Mouse (Mus musculus): Measurements from ENCODE around the gene Npas3. TPM values are rescaled to one million over a fixed set of nuclear protein-coding genes. Genes with fewer than 3 reads are reported as not detected.

The Npas3 gene
- polyA plus RNA-seq, 1 experiment from 2014 or later, result 0.61 TPM

DNA sequence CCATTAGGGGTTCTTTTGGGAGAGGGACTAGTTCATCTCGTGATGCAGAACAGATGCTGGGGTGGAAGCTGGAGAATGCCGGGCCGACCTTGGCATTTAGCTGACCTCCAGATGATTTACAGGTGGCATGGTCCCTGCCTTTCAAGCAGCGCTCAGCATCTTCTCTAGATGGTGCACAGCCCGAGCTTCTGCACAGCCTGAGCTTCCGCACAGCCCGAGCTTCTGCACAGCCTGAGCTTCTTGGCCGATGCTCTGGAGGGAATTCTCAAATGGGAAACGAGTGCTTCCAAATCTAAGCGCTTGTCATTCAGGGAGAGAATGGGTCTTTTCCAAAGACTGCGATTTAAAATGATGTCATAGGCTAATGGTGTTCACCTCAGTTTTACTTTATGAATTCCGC is 72.5 kb downstream of the Npas3 start:
- Histone ChIP-seq H3K4me3 (ENCODE audit: low read depth, low read length) (no peak overlapping the region), H3K9me3 (ENCODE audit: control insufficient read depth, low read length) (no peaks in the 10 kb centered on the region), H3K4me1 (replicated peaks; ENCODE audit: control insufficient read depth, insufficient read depth) (no peaks in the 10 kb centered on the region), H3K36me3 (ENCODE audit: control insufficient read depth, insufficient read depth, low read length) (no peaks in the 10 kb centered on the region), H3K27me3 (ENCODE audit: control insufficient read depth, insufficient read depth, low read length) (no peaks in the 10 kb centered on the region), H3K9ac (ENCODE audit: low read length) (no peak overlapping the region), H3K4me2 (replicated peaks; ENCODE audit: low read depth) (no peak overlapping the region), H3K27ac (replicated peaks) (no peak overlapping the region)
- TF ChIP-seq EP300 (optimal IDR thresholded peaks at IDR 0.05), result no peak
- no peak for TF ChIP-seq CTCF (IDR thresholded peaks at IDR 0.05; ENCODE audit: low read depth)
- ATAC-seq (ENCODE audit: low FRiP score, low TSS enrichment) (no peak), DNase-seq (ENCODE audit: low spot score) (no peak)
- WGBS, result 73% methylated on average over 12 of the region's 12 CpGs

DNA sequence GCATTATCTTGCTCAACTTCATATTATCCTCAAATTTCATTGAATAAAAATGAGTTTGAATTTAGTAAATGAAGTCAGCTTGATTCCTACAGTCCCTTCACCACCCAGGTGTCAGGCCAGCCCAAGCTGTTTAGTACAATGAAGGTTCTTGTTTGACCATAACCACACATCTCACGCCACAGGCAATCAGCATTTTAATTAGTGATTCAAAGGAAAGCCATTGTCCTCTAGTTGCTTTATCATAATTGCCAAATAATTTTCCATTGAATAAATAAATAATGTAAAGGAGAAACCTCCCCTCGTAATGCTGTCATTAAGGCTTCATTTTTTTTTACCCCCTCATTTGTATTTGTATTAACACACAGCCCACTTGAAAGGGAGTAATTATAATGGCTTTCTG is 73.5 kb downstream of the Npas3 start:
- no peaks in the 10 kb centered on the region for H3K4me1 ChIP-seq (replicated peaks; ENCODE audit: control insufficient read depth, insufficient read depth)
- no peak overlapping the region for H3K9ac ChIP-seq (ENCODE audit: low read length)
- ATAC-seq (ENCODE audit: low FRiP score, low TSS enrichment), result no peak
- DNase-seq (ENCODE audit: low spot score), result no peak
- no peaks in the 10 kb centered on the region for H3K36me3 ChIP-seq (ENCODE audit: control insufficient read depth, insufficient read depth, low read length)
- H3K9me3 ChIP-seq (ENCODE audit: control insufficient read depth, low read length), result no peaks in the 10 kb centered on the region
- no peak for TF ChIP-seq EP300 (optimal IDR thresholded peaks at IDR 0.05)
- no peak for TF ChIP-seq CTCF (IDR thresholded peaks at IDR 0.05; ENCODE audit: low read depth)
- no peak overlapping the region for H3K27ac ChIP-seq (replicated peaks)
- no peak overlapping the region for H3K4me3 ChIP-seq (ENCODE audit: low read depth, low read length)
- no peak overlapping the region for H3K4me2 ChIP-seq (replicated peaks; ENCODE audit: low read depth)
- H3K27me3 ChIP-seq (ENCODE audit: control insufficient read depth, insufficient read depth, low read length), result no peaks in the 10 kb centered on the region
- 77% methylated on average over 2 of the region's 2 CpGs for WGBS

DNA sequence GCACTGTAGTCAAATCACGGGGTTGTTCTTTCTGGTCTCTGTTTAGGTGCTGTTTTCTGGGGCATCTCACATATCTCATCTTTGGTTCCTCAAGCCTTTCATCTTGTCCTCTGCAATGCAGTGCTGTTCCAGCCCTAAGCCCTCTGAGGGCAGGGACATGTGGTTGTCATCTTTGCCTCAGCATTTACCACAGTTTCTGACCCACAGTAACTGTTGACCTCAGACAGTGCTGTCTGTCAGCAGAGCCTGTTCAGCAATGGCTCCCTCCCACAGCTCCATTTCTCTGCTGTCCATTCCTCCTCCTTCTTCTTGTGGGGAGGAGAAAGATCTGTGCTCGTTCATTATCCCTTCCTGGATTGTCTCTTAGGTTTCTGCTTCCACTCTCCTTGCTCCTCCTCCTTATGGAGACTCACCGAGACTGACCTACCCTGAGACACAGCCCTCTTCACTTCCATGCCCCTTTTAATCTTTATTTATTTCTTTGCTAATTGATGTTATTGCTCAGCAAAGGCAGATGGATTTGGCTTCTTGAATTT is 79.2 kb downstream of the Npas3 start:
- no peak for ATAC-seq (ENCODE audit: low FRiP score, low TSS enrichment)
- 30% methylated on average over 3 of the region's 3 CpGs for WGBS

DNA sequence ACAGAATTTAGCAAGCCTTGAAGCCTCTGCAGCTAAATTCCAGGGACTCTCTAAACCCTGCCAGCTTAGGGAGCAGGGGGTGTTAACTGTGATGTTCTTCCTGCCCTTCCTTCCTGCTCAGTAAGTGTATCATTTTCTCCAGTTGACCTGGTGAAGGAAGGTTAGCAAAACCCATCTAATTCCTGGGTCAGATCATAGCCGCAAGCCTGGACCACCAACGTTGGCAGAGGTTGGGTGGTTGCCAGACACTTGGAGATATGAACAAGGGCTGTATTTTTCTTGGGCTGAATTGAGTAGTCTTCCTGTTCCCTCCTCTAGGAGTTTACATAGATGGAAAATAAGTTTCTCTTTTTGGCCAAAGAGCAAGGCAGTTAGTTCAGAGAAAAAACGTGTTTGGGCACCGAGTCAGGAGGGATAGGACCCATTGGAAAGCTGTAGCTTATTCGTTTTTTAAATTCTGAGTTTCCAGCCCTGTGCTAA is 79.8 kb downstream of the Npas3 start:
- 0 out of 2 replicates have a peak overlapping the region, but pooled peaks have one; percentile 6 for H3K4me3 ChIP-seq (ENCODE audit: low read depth, low read length)
- no peak overlapping the region for H3K9ac ChIP-seq (ENCODE audit: low read length)
- no peaks in the 10 kb centered on the region for H3K4me1 ChIP-seq (replicated peaks; ENCODE audit: control insufficient read depth, insufficient read depth)
- TF ChIP-seq EP300 (optimal IDR thresholded peaks at IDR 0.05), result no peak
- no peak for TF ChIP-seq CTCF (IDR thresholded peaks at IDR 0.05; ENCODE audit: low read depth)
- H3K9me3 ChIP-seq (ENCODE audit: control insufficient read depth, low read length), result no peaks in the 10 kb centered on the region
- peak; percentile 17 for DNase-seq (ENCODE audit: low spot score)
- no peak for ATAC-seq (ENCODE audit: low FRiP score, low TSS enrichment)
- no peaks in the 10 kb centered on the region for H3K36me3 ChIP-seq (ENCODE audit: control insufficient read depth, insufficient read depth, low read length)
- WGBS, result 18% methylated on average over 5 of the region's 5 CpGs
- no peaks in the 10 kb centered on the region for H3K27me3 ChIP-seq (ENCODE audit: control insufficient read depth, insufficient read depth, low read length)
- H3K27ac ChIP-seq (replicated peaks), result no peak overlapping the region
- peak overlapping the region; percentile 6; the same call in 1 of the 2 replicates for H3K4me2 ChIP-seq (replicated peaks; ENCODE audit: low read depth)

More for the DNA sequence above, 79.2 kb downstream of the Npas3 start:
- Histone ChIP-seq H3K27ac (replicated peaks) (no peak overlapping the region), H3K36me3 (ENCODE audit: control insufficient read depth, insufficient read depth, low read length) (no peaks in the 10 kb centered on the region), H3K9me3 (ENCODE audit: control insufficient read depth, low read length) (no peaks in the 10 kb centered on the region), H3K4me1 (replicated peaks; ENCODE audit: control insufficient read depth, insufficient read depth) (no peaks in the 10 kb centered on the region), H3K9ac (ENCODE audit: low read length) (no peak overlapping the region), H3K4me3 (ENCODE audit: low read depth, low read length) (no peak overlapping the region), H3K27me3 (ENCODE audit: control insufficient read depth, insufficient read depth, low read length) (no peaks in the 10 kb centered on the region), H3K4me2 (replicated peaks; ENCODE audit: low read depth) (no peak overlapping the region)
- TF ChIP-seq CTCF (IDR thresholded peaks at IDR 0.05; ENCODE audit: low read depth), result no peak
- TF ChIP-seq EP300 (optimal IDR thresholded peaks at IDR 0.05), result no peak
- no peak for DNase-seq (ENCODE audit: low spot score)

DNA sequence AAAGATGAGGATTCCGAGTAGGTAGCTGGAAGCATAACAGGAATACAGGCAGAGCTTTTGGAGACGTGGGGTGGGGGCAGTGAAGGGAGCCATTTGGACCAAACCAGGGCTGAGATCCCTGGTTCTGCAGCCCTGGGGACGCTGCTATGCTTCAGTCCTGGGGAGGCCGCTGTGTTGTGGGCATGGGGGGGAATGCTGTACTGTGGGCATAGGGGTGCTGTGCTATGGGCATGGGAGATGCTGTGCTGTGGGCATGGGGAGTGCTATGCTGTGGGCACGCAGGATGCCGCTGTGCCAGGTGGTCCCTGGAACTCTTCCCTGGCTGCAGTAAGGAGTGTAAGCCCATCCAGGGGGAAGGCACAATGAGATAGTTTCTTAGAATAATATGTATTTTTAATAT is 81.7 kb downstream of the Npas3 start:
- H3K9ac ChIP-seq (ENCODE audit: low read length), result no peak overlapping the region

DNA sequence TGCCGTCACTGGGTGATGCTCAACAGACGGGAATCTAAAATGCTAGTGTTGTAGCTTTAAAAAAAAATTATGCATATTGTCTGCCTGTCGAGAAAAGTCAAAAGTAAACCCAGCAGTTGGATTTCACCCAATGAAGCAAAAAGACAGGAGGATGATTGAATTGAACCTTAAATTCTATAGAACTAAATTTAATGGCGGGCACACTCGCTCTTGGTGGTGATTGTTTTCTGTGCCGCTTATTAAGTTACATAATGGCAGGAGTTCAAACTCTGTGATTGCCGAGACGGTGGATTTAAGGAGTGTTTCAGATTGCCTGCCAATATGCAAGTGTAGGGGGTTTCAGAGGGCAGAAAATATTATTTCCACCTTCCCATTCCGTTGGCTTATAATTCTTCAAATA is 82.9 kb downstream of the Npas3 start:
- 48% methylated on average over 9 of the region's 9 CpGs for WGBS
- no peak for ATAC-seq (ENCODE audit: low FRiP score, low TSS enrichment)

More for the DNA sequence above, 81.7 kb downstream of the Npas3 start:
- 86% methylated on average over 6 of the region's 6 CpGs for WGBS
- Histone ChIP-seq H3K4me3 (ENCODE audit: low read depth, low read length) (no peak overlapping the region), H3K4me1 (replicated peaks; ENCODE audit: control insufficient read depth, insufficient read depth) (no peaks in the 10 kb centered on the region), H3K9me3 (ENCODE audit: control insufficient read depth, low read length) (no peaks in the 10 kb centered on the region), H3K27me3 (ENCODE audit: control insufficient read depth, insufficient read depth, low read length) (no peaks in the 10 kb centered on the region), H3K36me3 (ENCODE audit: control insufficient read depth, insufficient read depth, low read length) (no peaks in the 10 kb centered on the region), H3K27ac (replicated peaks) (no peak overlapping the region), H3K4me2 (replicated peaks; ENCODE audit: low read depth) (no peak overlapping the region)
- no peak for ATAC-seq (ENCODE audit: low FRiP score, low TSS enrichment)
- no peak for TF ChIP-seq CTCF (IDR thresholded peaks at IDR 0.05; ENCODE audit: low read depth)
- no peak for TF ChIP-seq EP300 (optimal IDR thresholded peaks at IDR 0.05)
- no peak for DNase-seq (ENCODE audit: low spot score)

More for the DNA sequence above, 82.9 kb downstream of the Npas3 start:
- Histone ChIP-seq H3K27ac (replicated peaks) (no peak overlapping the region), H3K4me2 (replicated peaks; ENCODE audit: low read depth) (no peak overlapping the region), H3K36me3 (ENCODE audit: control insufficient read depth, insufficient read depth, low read length) (no peaks in the 10 kb centered on the region), H3K4me1 (replicated peaks; ENCODE audit: control insufficient read depth, insufficient read depth) (no peaks in the 10 kb centered on the region), H3K27me3 (ENCODE audit: control insufficient read depth, insufficient read depth, low read length) (no peaks in the 10 kb centered on the region), H3K4me3 (ENCODE audit: low read depth, low read length) (no peak overlapping the region), H3K9ac (ENCODE audit: low read length) (no peak overlapping the region), H3K9me3 (ENCODE audit: control insufficient read depth, low read length) (no peaks in the 10 kb centered on the region)
- DNase-seq (ENCODE audit: low spot score), result no peak
- no peak for TF ChIP-seq CTCF (IDR thresholded peaks at IDR 0.05; ENCODE audit: low read depth)
- TF ChIP-seq EP300 (optimal IDR thresholded peaks at IDR 0.05), result no peak

Data from stomach, postnatal 0 days (tissue).